Mouse (Mus musculus) forebrain, embryonic 16.5 days (tissue): Measurements from ENCODE around the gene Ski. TPM values are rescaled to one million over a fixed set of nuclear protein-coding genes. Genes with fewer than 3 reads are reported as not detected.

Experiments used
- ATAC-seq: fragments of 200-750 bp; cut with Nextera tagmentation; 2 replicates; pipeline ENCODE4 v1.8.0; 2017; ENCODE audit warnings: mild to moderate bottlenecking, moderate library complexity
- H3K27ac ChIP-seq: fragments of 300-500 bp; sonication (generic); 2 replicates; pipeline ENCODE4 v1.5.1; 2014; ENCODE audit warnings: low read length, control low read depth
- H3K27me3 ChIP-seq: fragments of 300-500 bp; sonication (generic); replicated peaks from 2 replicates; pipeline ENCODE4 v1.6.1; 2014; ENCODE audit warnings: low read length; ENCODE audit not compliant: control insufficient read depth, insufficient read depth
- H3K36me3 ChIP-seq: fragments of 300-500 bp; sonication (generic); 2 replicates; pipeline ENCODE4 v1.6.1; 2014; ENCODE audit not compliant: control insufficient read depth, insufficient read depth
- H3K4me1 ChIP-seq: fragments of 300-500 bp; sonication (generic); replicated peaks from 2 replicates; pipeline ENCODE4 v1.6.1; 2014; ENCODE audit warnings: low read length; ENCODE audit not compliant: control insufficient read depth, insufficient read depth
- H3K4me2 ChIP-seq: fragments of 300-500 bp; sonication (generic); 2 replicates; pipeline ENCODE4 v1.6.1; 2014; ENCODE audit warnings: mild to moderate bottlenecking, low read length, control low read depth
- H3K4me3 ChIP-seq: fragments of 300-500 bp; sonication (generic); replicated peaks from 2 replicates; pipeline ENCODE4 v1.5.1; 2014; ENCODE audit warnings: mild to moderate bottlenecking, low read length, control low read depth
- H3K9ac ChIP-seq: fragments of 300-500 bp; sonication (generic); replicated peaks from 2 replicates; pipeline ENCODE4 v1.6.1; 2014; ENCODE audit warnings: low read depth, low read length, control low read depth
- H3K9me3 ChIP-seq: fragments of 300-500 bp; sonication (generic); 2 replicates; pipeline ENCODE4 v1.6.1; 2016; ENCODE audit warnings: low read length; ENCODE audit not compliant: control insufficient read depth
- WGBS: fragments of 180-500 bp; shearing (Covaris S2); extraction: QIAGEN DNeasy Blood & Tissue Kit; methylation state at CpG from one replicate; pipeline ENCODE4 v1.1.7; 2014; 5-methylcytosine and 5-hydroxymethylcytosine counted together
- polyA plus RNA-seq: library from polyadenylated mRNA; unstranded; fragments of >200 nt; fragmentation: Nextera tagmentation; extraction: Ambion mirVana; gene quantifications from 2 replicates; pipeline ENCODE4 v1.2.1, GENCODE M21; 2015

The Ski gene
- polyA plus RNA-seq, 1 experiment from 2014 or later = 15.8 TPM

DNA sequence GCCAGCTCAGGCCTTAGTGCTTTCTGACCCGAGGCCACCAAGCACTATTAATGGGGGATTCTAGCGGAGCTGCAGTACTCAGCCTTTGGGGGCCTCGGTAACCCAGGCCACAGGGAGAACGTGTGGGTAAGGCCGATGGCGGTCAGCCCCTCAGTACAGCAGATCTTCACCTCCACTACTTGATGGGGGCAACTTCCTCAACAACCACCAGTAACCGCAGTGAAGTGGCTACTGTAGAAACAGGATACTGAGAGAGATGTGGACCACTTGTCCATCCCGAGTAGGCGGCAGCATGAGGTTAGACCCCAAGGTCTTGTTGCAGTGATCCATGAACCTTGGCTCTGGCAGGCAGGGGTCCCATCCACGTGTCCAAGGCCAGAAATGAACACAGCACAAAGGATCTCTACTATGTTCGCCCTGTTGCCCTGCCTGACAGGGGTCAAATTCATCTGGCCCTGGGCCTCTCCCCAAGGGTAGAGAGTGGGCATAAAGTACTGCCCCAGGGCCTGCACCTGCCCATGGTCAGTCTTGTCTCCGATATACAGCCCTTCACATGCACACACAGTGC lies 71.1 kb downstream of the Ski start:
- Histone ChIP-seq H3K27me3 (no peaks in the 10 kb centered on the region), H3K4me2 (peak overlapping the region; percentile 85), H3K9me3 (no peaks in the 10 kb centered on the region), H3K9ac (peak overlapping the region; percentile 69; the same call in 1 of the 2 replicates), H3K4me3 (peak overlapping the region; percentile 45), H3K27ac (no peak overlapping the region), H3K36me3 (peaks cover 4% of the 10 kb centered on the region), H3K4me1 (peaks cover 12% of the 10 kb centered on the region)
- WGBS = 59% methylated on average over 12 of the region's 12 CpGs
- no peak for ATAC-seq

DNA sequence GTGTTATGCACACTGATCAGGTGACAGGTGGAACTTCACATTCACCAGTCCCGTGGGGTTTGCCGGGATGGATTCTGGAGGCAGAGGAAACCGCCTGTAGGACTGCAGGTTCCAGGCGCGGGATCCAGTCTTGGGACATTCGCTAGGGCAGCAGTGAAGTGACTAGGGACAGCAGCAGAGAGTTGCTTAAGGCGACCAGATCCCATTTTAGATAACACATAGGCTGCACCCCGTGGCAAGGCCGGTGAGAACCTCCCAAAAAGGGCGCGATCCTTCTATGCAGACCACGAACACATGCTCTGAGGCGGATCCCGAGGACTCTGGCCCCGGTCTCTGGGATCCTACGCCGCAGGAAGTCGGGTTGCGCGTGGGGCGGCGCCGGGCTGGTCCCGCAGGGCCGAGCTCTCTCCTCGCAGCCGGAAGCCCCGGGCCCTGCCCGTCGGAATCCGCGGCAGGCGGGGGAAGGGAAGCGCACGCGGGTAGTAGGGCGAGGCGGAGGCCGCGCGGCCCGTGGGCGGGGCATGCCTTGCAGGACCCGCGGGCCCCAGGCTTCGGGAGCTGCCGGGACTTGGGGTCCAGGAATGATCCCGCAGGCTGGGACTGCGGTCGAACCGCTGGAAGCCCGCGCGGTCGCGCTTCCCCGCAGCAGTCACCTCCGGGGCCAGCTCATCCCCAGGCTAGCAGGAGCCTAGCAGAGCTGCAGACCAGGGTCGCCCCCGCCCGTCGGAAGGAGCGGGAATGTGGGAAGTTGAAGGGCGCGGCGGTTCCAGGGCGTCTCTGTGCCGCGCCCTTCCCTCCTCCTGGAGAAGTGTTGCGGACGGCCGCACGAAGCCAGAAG lies 71.9 kb downstream of the Ski start:
- 7% methylated on average over 58 of the region's 73 CpGs for WGBS
- Histone ChIP-seq H3K4me3 (peak overlapping the region; percentile 45), H3K4me1 (peaks cover 12% of the 10 kb centered on the region), H3K27ac (no peak overlapping the region), H3K9me3 (no peaks in the 10 kb centered on the region), H3K27me3 (no peaks in the 10 kb centered on the region), H3K4me2 (peak overlapping the region; percentile 85), H3K9ac (peak overlapping the region; percentile 69), H3K36me3 (no peaks in the 10 kb centered on the region)
- peak; percentile 85 for ATAC-seq

DNA sequence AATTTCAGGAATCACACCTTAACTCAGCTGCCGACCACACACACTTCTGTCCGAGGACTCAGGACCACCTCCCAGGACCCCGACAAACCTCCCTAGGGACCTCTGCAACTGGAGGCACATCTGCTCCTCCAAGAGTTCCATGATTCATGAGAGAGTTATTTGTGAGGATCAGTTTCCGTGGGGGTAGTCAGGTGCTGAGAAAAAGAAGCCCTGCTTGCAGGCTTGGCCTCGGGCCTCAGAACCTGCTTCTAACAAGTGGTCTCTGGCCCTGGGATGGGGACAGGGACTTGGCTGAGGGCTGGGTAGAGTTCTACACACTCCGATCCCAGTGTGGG lies 72.5 kb downstream of the Ski start:
- Histone ChIP-seq H3K27me3 (no peaks in the 10 kb centered on the region), H3K9ac (no peak overlapping the region), H3K36me3 (no peaks in the 10 kb centered on the region), H3K9me3 (no peaks in the 10 kb centered on the region), H3K27ac (no peak overlapping the region), H3K4me3 (no peak overlapping the region), H3K4me1 (peaks cover 14% of the 10 kb centered on the region), H3K4me2 (no peak overlapping the region; the same call in 1 of the 2 replicates)
- ATAC-seq = no peak
- 75% methylated on average over 6 of the region's 6 CpGs for WGBS

DNA sequence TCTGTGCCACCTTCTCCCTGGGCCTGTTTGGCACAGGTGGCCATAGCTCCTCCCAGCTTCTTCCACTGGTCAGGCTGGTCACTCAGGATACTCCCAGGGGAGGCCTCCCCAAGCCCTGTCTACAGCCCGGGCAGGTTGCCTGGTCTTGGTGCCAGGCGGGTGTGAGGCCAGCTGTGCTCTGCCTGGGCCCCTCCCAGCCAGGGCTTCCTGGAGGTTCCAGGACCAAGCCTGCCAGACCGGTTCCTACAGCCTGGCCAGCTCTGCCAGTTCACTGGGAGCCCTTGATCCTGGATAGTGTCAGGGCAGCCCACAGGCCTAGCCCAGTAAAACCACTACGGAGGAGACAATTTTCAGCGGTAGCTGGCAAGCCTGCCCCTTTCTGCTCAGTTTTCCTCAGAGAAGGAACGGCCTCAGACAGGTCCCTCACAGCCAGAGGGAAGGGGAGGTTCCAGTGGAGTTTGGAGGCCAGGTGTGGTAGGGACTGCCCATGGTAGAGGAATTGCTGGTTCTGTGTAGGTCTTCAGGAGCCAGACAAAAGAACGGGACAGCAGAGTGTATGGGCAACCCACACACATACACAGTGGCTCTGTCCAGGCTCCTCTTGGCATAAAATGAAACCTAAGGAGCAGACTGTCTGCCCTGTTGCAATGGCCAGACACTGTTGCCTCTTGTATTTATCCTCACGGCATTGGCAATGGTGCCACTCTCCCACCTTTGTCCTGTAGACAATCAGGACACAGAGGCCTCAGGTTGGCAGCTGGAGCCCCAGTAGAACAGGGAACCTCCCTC lies 73.3 kb downstream of the Ski start:
- H3K4me2 ChIP-seq = no peak overlapping the region
- WGBS = 78% methylated on average over 8 of the region's 8 CpGs
- H3K27me3 ChIP-seq = no peaks in the 10 kb centered on the region
- H3K9ac ChIP-seq = no peak overlapping the region
- H3K27ac ChIP-seq = no peak overlapping the region
- H3K4me3 ChIP-seq = no peak overlapping the region
- no peak for ATAC-seq
- H3K9me3 ChIP-seq = no peaks in the 10 kb centered on the region
- peaks cover 22% of the 10 kb centered on the region for H3K4me1 ChIP-seq
- no peaks in the 10 kb centered on the region for H3K36me3 ChIP-seq

DNA sequence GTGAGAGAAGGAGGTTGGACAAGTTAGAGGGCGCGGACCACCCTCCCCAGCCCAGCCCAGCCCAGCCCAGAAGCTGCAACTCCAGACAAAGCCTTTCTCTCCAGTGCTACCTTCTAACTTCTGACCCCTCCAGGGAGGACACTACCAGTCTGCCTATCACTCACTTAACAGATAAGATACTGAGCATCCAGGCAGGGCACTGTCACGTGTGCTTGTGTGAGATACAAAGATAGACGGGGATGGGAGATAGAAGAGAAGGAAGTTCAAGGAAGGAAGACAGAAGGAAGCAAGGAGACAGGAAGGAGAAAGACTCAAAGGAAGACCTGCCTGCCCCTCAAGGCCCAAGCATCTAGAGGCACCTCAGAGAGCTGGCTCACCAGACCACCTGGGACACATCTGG lies 73.9 kb downstream of the Ski start:
- Histone ChIP-seq H3K4me2 (no peak overlapping the region), H3K27me3 (no peaks in the 10 kb centered on the region), H3K9me3 (no peaks in the 10 kb centered on the region), H3K36me3 (no peaks in the 10 kb centered on the region), H3K4me1 (peaks cover 29% of the 10 kb centered on the region), H3K27ac (no peak overlapping the region), H3K9ac (no peak overlapping the region), H3K4me3 (no peak overlapping the region)
- WGBS = 88% methylated on average over 4 of the region's 4 CpGs
- ATAC-seq = no peak

DNA sequence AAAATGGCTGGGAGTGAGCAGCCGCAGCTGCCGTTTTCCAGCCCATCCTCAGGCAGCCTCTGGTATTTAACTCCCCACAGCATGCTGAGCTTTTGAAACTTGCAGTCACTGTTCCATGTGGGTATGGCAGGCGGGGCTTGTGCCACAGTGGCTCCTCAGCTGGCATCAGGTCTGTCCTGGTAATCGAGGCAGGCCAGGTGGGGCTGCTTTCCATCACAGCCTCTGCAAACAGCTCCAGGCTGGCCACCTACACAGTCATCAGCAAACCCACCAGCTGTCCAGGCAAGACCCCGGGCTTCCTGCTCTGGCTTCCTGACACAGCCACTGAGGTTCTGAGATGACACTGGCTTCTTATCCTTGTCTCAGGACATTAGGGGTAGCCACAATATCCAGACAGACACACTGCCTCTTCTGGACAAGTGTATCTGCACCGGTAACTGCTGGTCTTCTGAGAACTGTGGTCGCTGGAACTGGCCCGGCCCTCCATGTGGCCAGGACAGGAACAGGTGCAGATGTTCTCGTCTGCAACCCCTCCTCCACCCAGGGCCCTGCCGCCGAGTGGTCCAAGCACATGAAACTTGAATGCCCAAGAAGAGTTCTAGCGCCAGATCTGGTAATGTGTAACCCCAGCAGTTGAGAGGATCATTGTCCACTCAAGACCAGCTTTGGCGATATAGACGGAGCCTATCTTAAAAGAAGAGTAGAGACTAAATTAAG lies 76.1 kb downstream of the Ski start:
- Histone ChIP-seq H3K27me3 (no peaks in the 10 kb centered on the region), H3K36me3 (no peaks in the 10 kb centered on the region), H3K4me3 (no peak overlapping the region), H3K4me2 (no peak overlapping the region), H3K9me3 (no peaks in the 10 kb centered on the region), H3K9ac (no peak overlapping the region), H3K27ac (no peak overlapping the region), H3K4me1 (peaks cover 31% of the 10 kb centered on the region)
- 67% methylated on average over 14 of the region's 14 CpGs for WGBS
- no peak for ATAC-seq

DNA sequence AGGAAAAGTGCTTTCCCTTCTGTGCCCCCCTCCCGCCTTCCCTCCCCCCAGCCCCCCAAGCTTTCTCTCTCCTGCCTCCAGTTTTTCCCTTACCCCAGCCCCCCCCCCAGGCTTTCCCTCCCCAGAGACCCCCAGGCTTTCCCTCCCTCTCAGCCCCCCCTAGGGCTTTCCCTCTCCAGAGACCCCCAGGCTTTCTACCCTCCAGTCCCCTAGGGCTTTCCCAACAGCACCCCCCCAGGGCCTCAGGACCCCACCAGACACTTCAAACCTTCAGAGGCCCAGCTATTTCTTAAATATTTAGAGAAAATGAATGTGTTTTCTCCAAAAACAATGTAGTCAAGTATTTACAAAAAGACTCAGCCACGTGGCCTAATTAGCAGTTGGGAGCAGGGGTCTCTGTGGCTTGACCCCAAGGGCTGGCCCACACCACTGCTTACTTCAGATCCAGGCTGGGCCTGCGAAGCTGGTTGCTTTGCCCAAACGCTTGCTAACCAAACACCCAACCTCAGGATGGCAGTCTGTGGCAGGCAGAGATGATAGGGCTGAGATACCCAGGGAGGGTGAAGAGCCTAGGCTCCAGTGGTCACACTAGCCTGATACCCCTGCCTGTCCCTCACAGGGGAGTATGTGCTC lies 77.7 kb downstream of the Ski start:
- no peak for ATAC-seq
- 0 out of 2 replicates have a peak overlapping the region, but pooled peaks have one; percentile 16 for H3K9ac ChIP-seq

DNA sequence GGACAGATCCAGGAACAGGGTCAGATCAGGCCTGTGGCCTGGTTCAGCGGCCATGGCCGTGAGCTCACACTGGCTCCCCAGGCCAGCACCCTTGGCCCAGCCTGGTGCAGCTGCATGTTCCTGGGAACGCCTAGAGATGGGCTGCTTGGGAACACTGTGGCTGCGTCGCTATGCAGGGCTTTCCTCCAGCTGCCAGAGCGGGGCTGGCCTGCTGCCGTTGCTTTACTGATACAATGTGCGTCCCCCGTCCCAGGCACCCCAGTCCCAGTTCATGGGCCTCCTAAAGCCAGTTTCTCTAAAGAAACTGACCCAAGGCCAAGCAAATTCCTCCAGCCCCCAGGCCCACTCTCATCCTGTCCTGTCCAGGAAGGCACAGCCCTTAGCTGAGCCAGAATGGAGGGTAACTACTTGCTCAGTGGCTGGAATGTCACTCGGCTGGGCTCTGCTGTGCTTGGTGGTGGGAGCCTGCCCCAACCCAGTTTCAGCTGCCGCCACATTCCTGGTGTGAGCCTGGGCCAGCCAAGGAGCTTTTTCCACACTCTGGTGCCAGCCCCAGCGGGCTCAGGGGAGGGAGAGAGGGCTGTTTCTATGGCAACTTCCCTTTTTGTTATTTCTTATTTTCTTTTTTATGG lies 78.4 kb downstream of the Ski start:
- no peaks in the 10 kb centered on the region for H3K9me3 ChIP-seq
- H3K27me3 ChIP-seq = no peaks in the 10 kb centered on the region
- peak; percentile 89 for ATAC-seq
- no peaks in the 10 kb centered on the region for H3K36me3 ChIP-seq
- H3K4me3 ChIP-seq = no peak overlapping the region
- peaks cover 19% of the 10 kb centered on the region for H3K4me1 ChIP-seq
- H3K9ac ChIP-seq = peak overlapping the region; percentile 7; the same call in 1 of the 2 replicates
- H3K27ac ChIP-seq = peak overlapping the region; percentile 84
- peak overlapping the region; percentile 17; the same call in 1 of the 2 replicates for H3K4me2 ChIP-seq
- WGBS = 20% methylated on average over 12 of the region's 12 CpGs

More for the DNA sequence above, 77.7 kb downstream of the Ski start:
- Histone ChIP-seq H3K9me3 (no peaks in the 10 kb centered on the region), H3K4me1 (peaks cover 19% of the 10 kb centered on the region), H3K27ac (peak overlapping the region; percentile 84), H3K27me3 (no peaks in the 10 kb centered on the region), H3K4me2 (no peak overlapping the region), H3K36me3 (no peaks in the 10 kb centered on the region), H3K4me3 (no peak overlapping the region)
- 40% methylated on average over 4 of the region's 4 CpGs for WGBS
